Mouse (Mus musculus): ENCODE measurements at regions not wholly inside any gene's neighbourhood (a gene's known extent, or its start where the extent isn't known, plus 50 kb on each side); places are given as distances from the start of the nearest gene placed in this dataset.

DNA sequence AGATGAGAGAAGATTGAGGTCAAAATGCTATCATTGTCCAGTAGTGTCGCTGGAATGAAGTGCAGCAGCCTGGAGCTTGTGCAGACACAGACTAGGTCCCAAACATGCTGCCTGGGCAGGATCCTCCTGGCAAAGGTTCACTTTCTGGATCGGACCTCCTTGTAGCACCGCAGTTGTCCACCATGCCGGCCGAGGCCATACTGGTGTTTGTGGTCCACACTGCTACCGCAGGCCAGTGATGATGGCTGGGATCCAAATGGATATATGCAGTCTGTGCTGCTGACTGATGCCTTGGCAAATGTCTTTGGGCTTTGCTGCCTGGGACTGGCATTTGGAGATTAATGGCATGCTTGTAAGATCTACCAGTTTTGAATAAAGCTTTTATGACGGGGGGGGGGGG is 174.5 kb upstream of the Tas2r134 start:
- no peak for DNase-seq (ENCODE audit: low spot score)
- WGBS = 76% methylated on average over 7 of the region's 7 CpGs
- H3K27me3 ChIP-seq (ENCODE audit: control insufficient read depth, insufficient read depth, low read length) = no peaks in the 10 kb centered on the region
- no peak overlapping the region for H3K4me3 ChIP-seq (replicated peaks; ENCODE audit: low read length)
- H3K27ac ChIP-seq (replicated peaks; ENCODE audit: low read depth, low read length) = no peak overlapping the region
- no peaks in the 10 kb centered on the region for H3K9me3 ChIP-seq (ENCODE audit: control insufficient read depth, low read length)
- no peak for TF ChIP-seq POLR2A (IDR thresholded peaks at IDR 0.05; ENCODE audit: borderline replicate concordance, extremely low read depth, insufficient read depth, insufficient read length)
- no peaks in the 10 kb centered on the region for H3K36me3 ChIP-seq (ENCODE audit: control insufficient read depth, insufficient read depth, low read length)
- no peaks in the 10 kb centered on the region for H3K4me1 ChIP-seq (ENCODE audit: control insufficient read depth, insufficient read depth, low read length)
- ATAC-seq (ENCODE audit: low FRiP score, low read depth) = no peak
- no peak overlapping the region for H3K4me2 ChIP-seq (replicated peaks; ENCODE audit: low read depth, low read length, severe bottlenecking)
- H3K9ac ChIP-seq (ENCODE audit: low read depth, low read length, severe bottlenecking) = no peak overlapping the region

DNA sequence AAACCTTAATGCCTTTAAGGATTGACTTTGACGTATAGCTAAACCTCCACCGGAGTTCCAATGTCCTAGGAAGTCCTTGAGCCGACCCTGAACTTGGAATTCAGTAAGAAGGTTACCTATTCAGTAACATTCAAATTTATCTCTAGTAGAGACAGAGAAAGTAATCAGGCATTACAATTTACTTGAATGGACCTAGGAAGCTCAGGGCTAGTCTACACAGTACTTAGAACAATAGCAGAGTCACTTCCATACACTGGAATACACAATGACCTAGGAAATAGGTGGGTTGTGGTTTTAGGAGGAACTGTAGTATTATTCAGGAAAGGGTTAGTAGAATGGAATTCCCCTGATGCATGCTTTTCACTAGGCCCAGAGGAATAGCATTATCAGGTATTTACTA is 179.2 kb upstream of the Tas2r134 start:
- H3K9ac ChIP-seq (ENCODE audit: low read depth, low read length, severe bottlenecking) = no peak overlapping the region
- 92% methylated on average over 3 of the region's 3 CpGs for WGBS
- H3K27ac ChIP-seq (replicated peaks; ENCODE audit: low read depth, low read length) = no peak overlapping the region
- no peaks in the 10 kb centered on the region for H3K27me3 ChIP-seq (ENCODE audit: control insufficient read depth, insufficient read depth, low read length)
- H3K9me3 ChIP-seq (ENCODE audit: control insufficient read depth, low read length) = no peaks in the 10 kb centered on the region
- no peak overlapping the region for H3K4me2 ChIP-seq (replicated peaks; ENCODE audit: low read depth, low read length, severe bottlenecking)
- no peak for TF ChIP-seq POLR2A (IDR thresholded peaks at IDR 0.05; ENCODE audit: borderline replicate concordance, extremely low read depth, insufficient read depth, insufficient read length)
- H3K4me1 ChIP-seq (ENCODE audit: control insufficient read depth, insufficient read depth, low read length) = no peaks in the 10 kb centered on the region
- ATAC-seq (ENCODE audit: low FRiP score, low read depth) (no peak), DNase-seq (ENCODE audit: low spot score) (no peak)
- H3K4me3 ChIP-seq (replicated peaks; ENCODE audit: low read length) = no peak overlapping the region
- no peaks in the 10 kb centered on the region for H3K36me3 ChIP-seq (ENCODE audit: control insufficient read depth, insufficient read depth, low read length)

DNA sequence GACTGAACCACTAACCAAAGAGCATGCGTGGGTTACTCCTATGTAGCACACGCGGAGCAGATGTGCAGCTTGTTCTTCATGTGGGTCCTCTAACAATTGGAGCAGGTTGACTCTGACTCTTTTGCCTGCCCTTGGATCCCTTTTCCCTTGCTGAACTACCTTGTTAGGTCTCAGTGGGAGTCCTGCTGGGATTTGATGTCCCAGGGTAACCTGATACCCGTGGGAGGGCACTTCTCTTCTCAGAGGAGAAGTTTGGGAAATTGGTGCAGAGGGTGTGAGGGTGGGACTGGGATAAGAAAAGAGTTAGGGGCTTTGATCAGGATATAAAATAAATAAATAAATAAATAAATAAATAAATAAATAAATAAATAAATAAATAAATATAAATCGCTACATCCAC is 179.7 kb upstream of the Tas2r134 start:
- TF ChIP-seq POLR2A (IDR thresholded peaks at IDR 0.05; ENCODE audit: borderline replicate concordance, extremely low read depth, insufficient read depth, insufficient read length) = no peak
- Histone ChIP-seq H3K4me2 (replicated peaks; ENCODE audit: low read depth, low read length, severe bottlenecking) (no peak overlapping the region), H3K4me3 (replicated peaks; ENCODE audit: low read length) (no peak overlapping the region), H3K9ac (ENCODE audit: low read depth, low read length, severe bottlenecking) (no peak overlapping the region), H3K27ac (replicated peaks; ENCODE audit: low read depth, low read length) (no peak overlapping the region), H3K36me3 (ENCODE audit: control insufficient read depth, insufficient read depth, low read length) (no peaks in the 10 kb centered on the region), H3K27me3 (ENCODE audit: control insufficient read depth, insufficient read depth, low read length) (no peaks in the 10 kb centered on the region), H3K9me3 (ENCODE audit: control insufficient read depth, low read length) (no peaks in the 10 kb centered on the region), H3K4me1 (ENCODE audit: control insufficient read depth, insufficient read depth, low read length) (no peaks in the 10 kb centered on the region)
- ATAC-seq (ENCODE audit: low FRiP score, low read depth) = no peak
- WGBS = 87% methylated on average over 5 of the region's 5 CpGs
- DNase-seq (ENCODE audit: low spot score) = no peak

DNA sequence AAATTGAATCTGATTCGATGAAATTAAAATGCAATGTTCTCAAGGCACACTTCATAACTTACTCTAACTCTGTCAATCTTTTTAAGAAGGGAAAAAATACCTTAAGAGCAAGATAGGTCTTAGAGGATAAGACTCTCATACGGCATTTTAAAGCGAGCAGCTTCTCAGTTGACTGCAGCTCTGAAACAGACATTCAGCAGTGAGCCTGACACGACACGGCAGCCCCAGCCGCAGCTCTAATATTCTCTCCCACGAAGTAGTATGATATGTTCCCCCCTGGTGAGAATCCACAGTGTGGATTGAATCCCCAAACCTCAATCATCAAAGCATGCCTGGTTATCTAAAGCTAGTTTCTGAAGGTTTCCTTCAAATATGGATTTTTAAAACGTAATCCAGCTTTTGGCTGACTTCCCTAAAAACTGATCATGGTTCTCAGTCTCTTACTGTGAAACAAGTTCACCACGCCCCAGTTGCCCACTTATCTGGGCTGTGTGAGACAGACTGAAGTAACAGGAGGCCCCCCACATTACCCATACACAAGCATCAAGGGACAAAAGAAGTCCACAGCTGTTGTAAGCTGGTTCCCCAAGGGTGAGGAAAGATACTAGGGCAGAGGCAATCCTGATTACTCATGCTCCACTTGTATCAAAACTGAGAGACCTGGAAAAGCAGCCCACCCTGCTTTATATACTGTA is 182.8 kb upstream of the Tas2r134 start:
- H3K36me3 ChIP-seq (ENCODE audit: control insufficient read depth, insufficient read depth, low read length) = no peaks in the 10 kb centered on the region
- H3K4me2 ChIP-seq (replicated peaks; ENCODE audit: low read depth, low read length, severe bottlenecking) = no peak overlapping the region
- H3K4me3 ChIP-seq (replicated peaks; ENCODE audit: low read length) = no peak overlapping the region
- no peak overlapping the region for H3K9ac ChIP-seq (ENCODE audit: low read depth, low read length, severe bottlenecking)
- no peak overlapping the region for H3K27ac ChIP-seq (replicated peaks; ENCODE audit: low read depth, low read length)
- DNase-seq (ENCODE audit: low spot score) (no peak), ATAC-seq (ENCODE audit: low FRiP score, low read depth) (no peak)
- H3K9me3 ChIP-seq (ENCODE audit: control insufficient read depth, low read length) = no peaks in the 10 kb centered on the region
- TF ChIP-seq POLR2A (IDR thresholded peaks at IDR 0.05; ENCODE audit: borderline replicate concordance, extremely low read depth, insufficient read depth, insufficient read length) = no peak
- 63% methylated on average over 9 of the region's 9 CpGs for WGBS
- 0 out of 2 replicates have a peak, but pooled peaks cover 2% of the 10 kb centered on the region for H3K4me1 ChIP-seq (ENCODE audit: control insufficient read depth, insufficient read depth, low read length)
- H3K27me3 ChIP-seq (ENCODE audit: control insufficient read depth, insufficient read depth, low read length) = no peaks in the 10 kb centered on the region

DNA sequence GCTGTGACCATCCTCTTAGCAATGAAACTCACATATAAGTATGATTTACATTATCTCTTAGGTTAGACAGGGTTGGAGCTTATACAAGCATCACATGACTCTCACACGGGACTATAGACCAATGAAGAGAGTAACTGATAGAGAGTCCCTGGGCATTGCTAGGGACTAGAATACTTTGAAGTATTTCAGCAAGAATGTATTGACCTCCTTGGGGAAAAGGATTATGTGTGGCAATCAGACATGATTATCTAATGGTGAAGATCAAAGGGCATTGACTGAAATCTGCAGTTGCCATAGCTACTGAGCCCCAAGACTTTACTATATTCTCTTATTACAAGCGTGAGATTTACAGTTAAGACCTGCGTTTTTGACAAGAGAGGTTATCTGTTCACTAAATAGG is 183.4 kb upstream of the Tas2r134 start:
- TF ChIP-seq POLR2A (IDR thresholded peaks at IDR 0.05; ENCODE audit: borderline replicate concordance, extremely low read depth, insufficient read depth, insufficient read length) = no peak
- no peak overlapping the region for H3K9ac ChIP-seq (ENCODE audit: low read depth, low read length, severe bottlenecking)
- 53% methylated on average over 3 of the region's 3 CpGs for WGBS
- no peaks in the 10 kb centered on the region for H3K36me3 ChIP-seq (ENCODE audit: control insufficient read depth, insufficient read depth, low read length)
- no peak overlapping the region for H3K27ac ChIP-seq (replicated peaks; ENCODE audit: low read depth, low read length)
- H3K4me2 ChIP-seq (replicated peaks; ENCODE audit: low read depth, low read length, severe bottlenecking) = no peak overlapping the region
- H3K27me3 ChIP-seq (ENCODE audit: control insufficient read depth, insufficient read depth, low read length) = no peaks in the 10 kb centered on the region
- no peaks in the 10 kb centered on the region for H3K9me3 ChIP-seq (ENCODE audit: control insufficient read depth, low read length)
- no peak for DNase-seq (ENCODE audit: low spot score)
- H3K4me3 ChIP-seq (replicated peaks; ENCODE audit: low read length) = no peak overlapping the region
- ATAC-seq (ENCODE audit: low FRiP score, low read depth) = no peak
- H3K4me1 ChIP-seq (ENCODE audit: control insufficient read depth, insufficient read depth, low read length) = 0 out of 2 replicates have a peak, but pooled peaks cover 2% of the 10 kb centered on the region

All from limb, embryonic 14.5 days (tissue).